Mouse (Mus musculus): ENCODE data around the gene Arl15. TPM values are rescaled to one million over a fixed set of nuclear protein-coding genes. Genes with fewer than 3 reads are reported as not detected.

Arl15 gene
- polyA plus RNA-seq, 1 experiment, result 1.3 TPM

DNA sequence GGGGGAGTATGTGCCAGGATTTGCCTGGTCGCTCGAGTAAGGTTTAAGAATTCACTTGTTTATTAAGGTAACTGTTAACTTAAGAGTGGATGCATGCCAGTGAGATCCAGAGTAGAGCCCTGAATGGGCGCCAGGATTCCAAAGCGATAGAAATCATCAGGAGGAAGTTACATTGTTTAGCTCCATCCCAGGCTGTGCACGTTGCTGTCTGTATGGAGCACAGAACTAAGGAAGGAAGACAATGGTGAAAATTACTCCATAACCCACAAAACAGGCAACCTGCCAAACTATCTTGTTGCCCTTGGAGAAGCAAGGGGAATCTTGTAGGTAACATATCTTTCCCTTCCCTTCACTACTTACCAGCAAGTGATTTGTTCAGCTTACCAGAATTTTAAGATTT lies 176.4 kb downstream of the Arl15 start:
- DNase-seq (ENCODE audit: low read depth in 1 of 2, low spot score in 2 of 2), result no peak
- TF ChIP-seq CTCF (IDR thresholded peaks at IDR 0.05; ENCODE audit: extremely low read depth, insufficient read depth, insufficient read length, insufficient replicate concordance) (no peak), POLR2A (IDR thresholded peaks at IDR 0.05; ENCODE audit: low read depth, low read length) (no peak)
- WGBS, result 83% methylated on average over 5 of the region's 5 CpGs
- Histone ChIP-seq H3K27me3 (ENCODE audit: control insufficient read depth, insufficient read depth, low read length) (no peaks in the 10 kb centered on the region), H3K36me3 (ENCODE audit: control insufficient read depth, insufficient read depth, low read length) (no peaks in the 10 kb centered on the region; the same call in 1 of the 2 replicates), H3K4me1 (ENCODE audit: control insufficient read depth, insufficient read depth, insufficient read length) (no peaks in the 10 kb centered on the region), H3K27ac (ENCODE audit: insufficient read depth, low read length) (no peak overlapping the region), H3K4me3 (ENCODE audit: extremely low read depth, insufficient read depth, insufficient read length) (no peak overlapping the region)

DNA sequence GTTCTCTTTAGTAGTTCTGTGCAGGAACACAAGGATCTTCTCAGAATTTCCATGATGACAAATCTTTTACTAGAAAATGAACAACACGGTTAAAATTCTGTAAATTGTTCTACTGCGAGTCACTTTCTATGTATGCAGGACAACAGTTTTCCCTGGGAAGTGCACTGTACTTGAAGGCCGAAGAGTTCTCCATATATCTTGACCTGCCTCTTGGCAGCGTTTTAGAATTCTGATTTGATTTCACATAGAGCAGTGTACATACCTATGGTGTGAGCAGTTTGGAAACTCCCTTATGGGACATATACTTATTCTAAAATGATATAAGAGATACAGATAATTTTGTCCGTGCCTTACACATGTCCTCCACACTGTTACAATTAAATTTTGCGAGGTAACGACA lies 178.1 kb downstream of the Arl15 start:
- H3K27me3 ChIP-seq (ENCODE audit: control insufficient read depth, insufficient read depth, low read length), result no peaks in the 10 kb centered on the region
- DNase-seq (ENCODE audit: low read depth in 1 of 2, low spot score in 2 of 2), result no peak
- no peak overlapping the region for H3K27ac ChIP-seq (ENCODE audit: insufficient read depth, low read length)
- TF ChIP-seq POLR2A (IDR thresholded peaks at IDR 0.05; ENCODE audit: low read depth, low read length) (no peak), CTCF (IDR thresholded peaks at IDR 0.05; ENCODE audit: extremely low read depth, insufficient read depth, insufficient read length, insufficient replicate concordance) (no peak)
- no peaks in the 10 kb centered on the region for H3K4me1 ChIP-seq (ENCODE audit: control insufficient read depth, insufficient read depth, insufficient read length)
- no peak overlapping the region for H3K4me3 ChIP-seq (ENCODE audit: extremely low read depth, insufficient read depth, insufficient read length)
- H3K36me3 ChIP-seq (ENCODE audit: control insufficient read depth, insufficient read depth, low read length), result no peaks in the 10 kb centered on the region; the same call in 1 of the 2 replicates
- 92% methylated on average over 7 of the region's 7 CpGs for WGBS

DNA sequence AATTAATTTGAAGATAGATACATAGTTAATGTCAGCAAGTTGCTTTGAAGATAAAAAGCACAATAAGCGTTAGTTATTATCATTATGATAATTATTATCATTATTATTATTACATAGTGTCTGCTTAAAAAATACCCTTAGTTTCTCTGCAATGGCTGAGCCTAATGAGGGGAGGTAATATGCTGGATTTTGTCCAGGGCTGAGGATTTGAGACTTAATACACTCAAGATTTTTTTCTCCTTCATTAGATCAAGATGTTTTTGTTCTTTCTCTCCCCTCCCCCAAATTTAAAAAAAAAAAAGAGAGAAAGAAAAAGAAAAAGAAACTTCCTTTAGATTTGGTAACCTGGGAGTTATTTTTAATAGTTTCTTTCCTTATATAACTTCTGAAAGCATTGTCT lies 180.6 kb downstream of the Arl15 start:
- H3K4me1 ChIP-seq (ENCODE audit: control insufficient read depth, insufficient read depth, insufficient read length), result no peaks in the 10 kb centered on the region
- DNase-seq (ENCODE audit: low read depth in 1 of 2, low spot score in 2 of 2), result no peak
- no peaks in the 10 kb centered on the region for H3K36me3 ChIP-seq (ENCODE audit: control insufficient read depth, insufficient read depth, low read length)
- no peaks in the 10 kb centered on the region for H3K27me3 ChIP-seq (ENCODE audit: control insufficient read depth, insufficient read depth, low read length)
- TF ChIP-seq POLR2A (IDR thresholded peaks at IDR 0.05; ENCODE audit: low read depth, low read length), result no peak
- no peak for TF ChIP-seq CTCF (IDR thresholded peaks at IDR 0.05; ENCODE audit: extremely low read depth, insufficient read depth, insufficient read length, insufficient replicate concordance)
- no peak overlapping the region for H3K27ac ChIP-seq (ENCODE audit: insufficient read depth, low read length)
- no peak overlapping the region for H3K4me3 ChIP-seq (ENCODE audit: extremely low read depth, insufficient read depth, insufficient read length)
- WGBS, result 95% methylated on average over 1 of the region's 1 CpGs

DNA sequence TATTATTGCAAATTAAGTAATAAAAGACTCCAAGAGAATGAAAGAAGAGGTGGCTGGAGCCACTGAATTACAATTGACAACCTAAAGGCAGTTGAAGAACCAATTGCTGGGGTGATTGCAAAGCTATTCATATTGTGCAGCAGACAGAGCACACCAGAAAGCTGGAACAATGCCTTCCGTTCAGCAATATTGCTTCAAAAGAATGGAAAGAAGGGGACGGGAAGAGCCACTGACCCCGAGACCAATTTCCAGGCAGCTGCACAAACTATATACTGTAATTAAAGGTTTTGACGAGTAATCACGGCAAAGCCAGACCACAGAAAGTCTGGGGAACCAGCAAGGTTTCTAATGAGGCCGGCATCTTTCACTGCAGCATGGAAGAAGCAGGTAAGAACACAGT lies 181.4 kb downstream of the Arl15 start:
- Histone ChIP-seq H3K36me3 (ENCODE audit: control insufficient read depth, insufficient read depth, low read length) (no peaks in the 10 kb centered on the region), H3K27ac (ENCODE audit: insufficient read depth, low read length) (no peak overlapping the region), H3K4me1 (ENCODE audit: control insufficient read depth, insufficient read depth, insufficient read length) (no peaks in the 10 kb centered on the region), H3K4me3 (ENCODE audit: extremely low read depth, insufficient read depth, insufficient read length) (no peak overlapping the region), H3K27me3 (ENCODE audit: control insufficient read depth, insufficient read depth, low read length) (no peaks in the 10 kb centered on the region)
- WGBS, result 93% methylated on average over 6 of the region's 6 CpGs
- TF ChIP-seq POLR2A (IDR thresholded peaks at IDR 0.05; ENCODE audit: low read depth, low read length) (no peak), CTCF (IDR thresholded peaks at IDR 0.05; ENCODE audit: extremely low read depth, insufficient read depth, insufficient read length, insufficient replicate concordance) (no peak)
- DNase-seq (ENCODE audit: low read depth in 1 of 2, low spot score in 2 of 2), result no peak

DNA sequence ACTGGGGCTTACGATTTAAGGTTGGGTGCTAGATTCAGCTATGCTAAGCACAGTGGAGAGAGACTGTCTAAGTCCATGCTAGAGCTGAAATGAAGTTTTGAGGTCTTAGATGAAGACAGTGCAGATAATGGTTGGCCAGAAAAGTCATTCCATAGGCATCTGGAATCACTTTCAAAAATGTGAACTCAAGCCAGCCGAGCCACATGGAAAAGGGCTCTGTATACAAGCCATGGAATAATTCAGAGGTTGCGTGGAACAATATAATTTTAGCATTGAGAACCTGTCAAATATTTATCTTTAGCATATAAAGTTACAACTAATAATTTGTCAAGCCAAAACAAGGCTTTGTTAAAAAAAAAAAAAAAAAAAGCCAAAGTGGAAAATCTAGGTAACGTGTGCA lies 182.6 kb downstream of the Arl15 start:
- H3K36me3 ChIP-seq (ENCODE audit: control insufficient read depth, insufficient read depth, low read length), result no peaks in the 10 kb centered on the region
- no peak overlapping the region for H3K27ac ChIP-seq (ENCODE audit: insufficient read depth, low read length)
- H3K4me1 ChIP-seq (ENCODE audit: control insufficient read depth, insufficient read depth, insufficient read length), result no peaks in the 10 kb centered on the region
- DNase-seq (ENCODE audit: low read depth in 1 of 2, low spot score in 2 of 2), result no peak
- 96% methylated on average over 4 of the region's 4 CpGs for WGBS
- no peaks in the 10 kb centered on the region for H3K27me3 ChIP-seq (ENCODE audit: control insufficient read depth, insufficient read depth, low read length)
- no peak overlapping the region for H3K4me3 ChIP-seq (ENCODE audit: extremely low read depth, insufficient read depth, insufficient read length)
- TF ChIP-seq CTCF (IDR thresholded peaks at IDR 0.05; ENCODE audit: extremely low read depth, insufficient read depth, insufficient read length, insufficient replicate concordance) (no peak), POLR2A (IDR thresholded peaks at IDR 0.05; ENCODE audit: low read depth, low read length) (no peak)

DNA sequence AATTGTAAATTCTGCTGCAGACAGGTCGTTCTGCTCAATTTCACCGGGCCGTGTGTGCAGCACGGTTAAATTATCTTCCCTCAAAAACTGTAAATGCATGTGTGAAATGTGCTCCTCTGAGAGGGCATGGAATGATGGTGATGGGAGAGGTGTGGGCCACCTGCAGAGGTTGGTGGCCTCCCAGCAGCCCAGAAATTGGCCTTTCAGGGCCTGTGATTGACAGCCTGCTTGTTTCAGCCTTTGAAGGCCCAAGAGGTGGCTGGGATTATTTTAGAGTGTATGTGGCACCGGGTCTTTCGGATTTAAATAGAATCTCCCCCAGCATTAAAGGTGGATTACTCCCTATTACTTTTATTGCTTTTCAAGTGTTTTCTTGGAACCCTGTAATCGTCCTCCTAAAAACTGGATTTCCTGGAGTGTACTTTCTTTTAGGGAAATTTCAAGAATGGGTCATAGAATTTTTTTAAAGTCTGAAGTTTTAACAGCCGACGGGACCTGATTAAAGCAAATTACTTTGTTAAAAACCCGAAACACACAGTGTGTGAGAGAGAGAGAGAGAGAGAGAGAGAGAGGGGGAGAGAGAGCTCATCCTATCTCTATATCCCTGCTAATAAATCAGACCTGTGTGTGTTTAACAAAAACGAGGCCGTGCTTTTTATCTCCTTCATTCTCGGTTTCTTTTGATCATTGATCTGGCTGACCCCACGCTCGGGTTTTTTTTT lies 186.6 kb downstream of the Arl15 start:
- no peak for TF ChIP-seq CTCF (IDR thresholded peaks at IDR 0.05; ENCODE audit: extremely low read depth, insufficient read depth, insufficient read length, insufficient replicate concordance)
- no peak for TF ChIP-seq POLR2A (IDR thresholded peaks at IDR 0.05; ENCODE audit: low read depth, low read length)
- Histone ChIP-seq H3K4me1 (ENCODE audit: control insufficient read depth, insufficient read depth, insufficient read length) (no peaks in the 10 kb centered on the region), H3K27ac (ENCODE audit: insufficient read depth, low read length) (no peak overlapping the region), H3K27me3 (ENCODE audit: control insufficient read depth, insufficient read depth, low read length) (no peaks in the 10 kb centered on the region), H3K4me3 (ENCODE audit: extremely low read depth, insufficient read depth, insufficient read length) (no peak overlapping the region), H3K36me3 (ENCODE audit: control insufficient read depth, insufficient read depth, low read length) (no peaks in the 10 kb centered on the region)
- DNase-seq (ENCODE audit: low read depth in 1 of 2, low spot score in 2 of 2), result no peak
- 89% methylated on average over 15 of the region's 15 CpGs for WGBS

DNA sequence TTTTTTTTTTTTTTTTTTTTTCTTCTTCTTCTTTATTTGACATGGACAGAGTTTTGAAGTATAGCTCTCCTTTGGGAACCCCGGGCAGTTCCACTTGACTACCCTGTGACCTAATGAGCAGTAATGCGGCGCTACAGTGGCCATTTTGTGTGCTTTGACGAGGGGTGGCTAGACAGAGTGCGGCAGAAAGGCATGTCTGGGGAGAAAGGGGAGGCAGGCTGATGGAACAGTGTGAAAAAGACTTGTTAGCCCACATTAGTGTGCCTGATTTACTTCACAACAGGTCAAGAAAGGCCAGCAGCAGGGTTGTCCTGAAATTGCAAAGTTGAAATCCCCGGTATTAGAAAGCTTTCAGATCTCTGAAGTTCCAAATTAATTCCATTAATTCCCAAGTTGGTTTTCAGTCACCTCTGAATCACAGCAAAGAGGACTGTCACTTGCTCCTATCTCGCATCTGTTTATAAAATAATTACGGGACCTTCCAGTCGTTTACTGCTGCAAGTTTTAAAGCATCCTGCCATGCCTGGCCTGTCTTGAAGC lies 187.2 kb downstream of the Arl15 start:
- no peak for TF ChIP-seq CTCF (IDR thresholded peaks at IDR 0.05; ENCODE audit: extremely low read depth, insufficient read depth, insufficient read length, insufficient replicate concordance)
- Histone ChIP-seq H3K27me3 (ENCODE audit: control insufficient read depth, insufficient read depth, low read length) (no peaks in the 10 kb centered on the region), H3K4me1 (ENCODE audit: control insufficient read depth, insufficient read depth, insufficient read length) (no peaks in the 10 kb centered on the region), H3K4me3 (ENCODE audit: extremely low read depth, insufficient read depth, insufficient read length) (no peak overlapping the region), H3K36me3 (ENCODE audit: control insufficient read depth, insufficient read depth, low read length) (no peaks in the 10 kb centered on the region), H3K27ac (ENCODE audit: insufficient read depth, low read length) (no peak overlapping the region)
- DNase-seq (ENCODE audit: low read depth in 1 of 2, low spot score in 2 of 2), result no peak
- 90% methylated on average over 9 of the region's 9 CpGs for WGBS
